Mouse (Mus musculus) left cerebral cortex, adult 11 months (tissue): ENCODE data around the gene Polr2l.

Experiments
- DNase-seq: peaks from one replicate; pipeline ENCODE4 v3.0.0; 2022; ENCODE audit warnings: low spot score

Gene Polr2l

GRCm38 (mm10) chr7:141475011-141475804, at the start of gene Polr2l, which contains the start of gene Tspan4:
Gene Polr2l (minus strand): TSS chr7:141475132.
Gene Tspan4 (plus strand): TSS chr7:141475240.
- DNase-seq, result no peak

GRCm38 (mm10) chr7:141524271-141524670, 49.3 kb upstream of the Polr2l start:
- no peak for DNase-seq

- no peak for DNase-seq
Observed at GRCm38 (mm10) chr7:141523007-141523406, 48.1 kb upstream of the Polr2l start.

- DNase-seq, result no peak
Observed at GRCm38 (mm10) chr7:141519795-141520194, 44.9 kb upstream of the Polr2l start.

GRCm38 (mm10) chr7:141518926-141519325, 44.0 kb upstream of the Polr2l start:
- no peak for DNase-seq

- no peak for DNase-seq
Observed at GRCm38 (mm10) chr7:141518296-141518695, 43.4 kb upstream of the Polr2l start.

GRCm38 (mm10) chr7:141517638-141518037, 42.7 kb upstream of the Polr2l start:
- DNase-seq, result no peak

GRCm38 (mm10) chr7:141510681-141511191, 35.8 kb upstream of the Polr2l start:
- DNase-seq, result no peak

- no peak for DNase-seq
Observed at GRCm38 (mm10) chr7:141510196-141510595, 35.3 kb upstream of the Polr2l start.

GRCm38 (mm10) chr7:141508160-141508559, 33.2 kb upstream of the Polr2l start:
- no peak for DNase-seq

- no peak for DNase-seq
Observed at GRCm38 (mm10) chr7:141506278-141506677, 31.3 kb upstream of the Polr2l start.

GRCm38 (mm10) chr7:141502556-141502905, 27.6 kb upstream of the Polr2l start:
- DNase-seq, result no peak

- DNase-seq, result no peak
Observed at GRCm38 (mm10) chr7:141501820-141502555, 27.1 kb upstream of the Polr2l start.

GRCm38 (mm10) chr7:141497600-141497999, 22.7 kb upstream of the Polr2l start:
- no peak for DNase-seq

- no peak for DNase-seq
Observed at GRCm38 (mm10) chr7:141495940-141496339, 21.0 kb upstream of the Polr2l start.

GRCm38 (mm10) chr7:141495379-141495778, 20.4 kb upstream of the Polr2l start:
- DNase-seq, result no peak

- DNase-seq, result no peak
Observed at GRCm38 (mm10) chr7:141493729-141494128, 18.8 kb upstream of the Polr2l start.

GRCm38 (mm10) chr7:141492738-141493137, 17.8 kb upstream of the Polr2l start:
- DNase-seq, result no peak

- no peak for DNase-seq
Observed at GRCm38 (mm10) chr7:141491151-141491550, 16.2 kb upstream of the Polr2l start.

GRCm38 (mm10) chr7:141487141-141487540, 12.2 kb upstream of the Polr2l start:
- DNase-seq, result no peak

GRCm38 (mm10) chr7:141486239-141486638, 11.3 kb upstream of the Polr2l start:
- no peak for DNase-seq

GRCm38 (mm10) chr7:141485606-141486005, 10.7 kb upstream of the Polr2l start:
- no peak for DNase-seq

GRCm38 (mm10) chr7:141485186-141485585, 10.3 kb upstream of the Polr2l start:
- DNase-seq, result no peak
